Mouse (Mus musculus): Measurements from ENCODE around the gene Tgm2. TPM values are rescaled to one million over a fixed set of nuclear protein-coding genes. Genes with fewer than 3 reads are reported as not detected.

Gene Tgm2
- polyA plus RNA-seq, 1 experiment from 2014 or later, result 67.7 TPM

- H3K4me2 ChIP-seq, result peak overlapping the region; percentile 81
- peak overlapping the region; percentile 97 for H3K27ac ChIP-seq (replicated peaks)
- H3K9ac ChIP-seq, result peak overlapping the region; percentile 58
- WGBS (ENCODE audit: insufficient replicate concordance), result 56% methylated on average over 7 of the region's 7 CpGs
- no peak for ATAC-seq (ENCODE audit: insufficient read depth)
- H3K4me3 ChIP-seq (replicated peaks), result peak overlapping the region; percentile 90
- no peaks in the 10 kb centered on the region for H3K27me3 ChIP-seq
- H3K4me1 ChIP-seq (replicated peaks), result peaks cover 79% of the 10 kb centered on the region
- H3K36me3 ChIP-seq (replicated peaks), result peaks cover 73% of the 10 kb centered on the region
- no peaks in the 10 kb centered on the region for H3K9me3 ChIP-seq (replicated peaks)
Observed at GRCm38 (mm10) chr2:158141271-158141670, 5.0 kb downstream of the Tgm2 start.

- H3K36me3 ChIP-seq (replicated peaks), result peaks cover 79% of the 10 kb centered on the region
- 0 out of 2 replicates have a peak overlapping the region, but pooled peaks have one; percentile 90 for H3K4me3 ChIP-seq (replicated peaks)
- peak overlapping the region; percentile 81 for H3K4me2 ChIP-seq
- peak overlapping the region; percentile 58; the same call in 1 of the 2 replicates for H3K9ac ChIP-seq
- peak overlapping the region; percentile 97 for H3K27ac ChIP-seq (replicated peaks)
- WGBS (ENCODE audit: insufficient replicate concordance), result 69% methylated on average over 5 of the region's 5 CpGs
- H3K4me1 ChIP-seq (replicated peaks), result peaks cover 85% of the 10 kb centered on the region
- no peaks in the 10 kb centered on the region for H3K9me3 ChIP-seq (replicated peaks)
- ATAC-seq (ENCODE audit: insufficient read depth), result no peak
- H3K27me3 ChIP-seq, result no peaks in the 10 kb centered on the region
Observed at GRCm38 (mm10) chr2:158140664-158141063, 5.6 kb downstream of the Tgm2 start.

- H3K27ac ChIP-seq (replicated peaks), result peak overlapping the region; percentile 97; the same call in 1 of the 2 replicates
- 51% methylated on average over 7 of the region's 7 CpGs for WGBS (ENCODE audit: insufficient replicate concordance)
Observed at GRCm38 (mm10) chr2:158139628-158140027, 6.6 kb downstream of the Tgm2 start.

GRCm38 (mm10) chr2:158138778-158139177, 7.5 kb downstream of the Tgm2 start:
- no peaks in the 10 kb centered on the region for H3K27me3 ChIP-seq
- H3K27ac ChIP-seq (replicated peaks), result 0 out of 2 replicates have a peak overlapping the region, but pooled peaks have one; percentile 97
- no peaks in the 10 kb centered on the region for H3K9me3 ChIP-seq (replicated peaks)
- H3K4me1 ChIP-seq (replicated peaks), result peaks cover 83% of the 10 kb centered on the region
- WGBS (ENCODE audit: insufficient replicate concordance), result 88% methylated on average over 9 of the region's 9 CpGs
- H3K4me2 ChIP-seq, result no peak overlapping the region
- H3K4me3 ChIP-seq (replicated peaks), result no peak overlapping the region
- no peak for ATAC-seq (ENCODE audit: insufficient read depth)
- peaks cover 98% of the 10 kb centered on the region for H3K36me3 ChIP-seq (replicated peaks)
- no peak overlapping the region for H3K9ac ChIP-seq

More at GRCm38 (mm10) chr2:158139628-158140027, 6.6 kb downstream of the Tgm2 start:
- no peak for ATAC-seq (ENCODE audit: insufficient read depth)
- Histone ChIP-seq H3K36me3 (replicated peaks) (peaks cover 89% of the 10 kb centered on the region), H3K4me1 (replicated peaks) (peaks cover 85% of the 10 kb centered on the region), H3K4me3 (replicated peaks) (no peak overlapping the region), H3K9ac (peak overlapping the region; percentile 14), H3K4me2 (peak overlapping the region; percentile 81; the same call in 1 of the 2 replicates), H3K9me3 (replicated peaks) (no peaks in the 10 kb centered on the region), H3K27me3 (no peaks in the 10 kb centered on the region)

- Histone ChIP-seq H3K36me3 (replicated peaks) (peaks cover 100% of the 10 kb centered on the region), H3K9ac (no peak overlapping the region), H3K27me3 (no peaks in the 10 kb centered on the region), H3K27ac (replicated peaks) (0 out of 2 replicates have a peak overlapping the region, but pooled peaks have one; percentile 1), H3K4me2 (no peak overlapping the region), H3K4me3 (replicated peaks) (no peak overlapping the region), H3K4me1 (replicated peaks) (peaks cover 83% of the 10 kb centered on the region), H3K9me3 (replicated peaks) (no peaks in the 10 kb centered on the region)
- no peak for ATAC-seq (ENCODE audit: insufficient read depth)
- 89% methylated on average over 12 of the region's 12 CpGs for WGBS (ENCODE audit: insufficient replicate concordance)
Observed at GRCm38 (mm10) chr2:158137771-158138170, 8.5 kb downstream of the Tgm2 start.

- Histone ChIP-seq H3K9me3 (replicated peaks) (no peaks in the 10 kb centered on the region), H3K27ac (replicated peaks) (peak overlapping the region; percentile 38; the same call in 1 of the 2 replicates), H3K9ac (no peak overlapping the region), H3K4me1 (replicated peaks) (peaks cover 69% of the 10 kb centered on the region), H3K36me3 (replicated peaks) (peaks cover 100% of the 10 kb centered on the region), H3K27me3 (no peaks in the 10 kb centered on the region), H3K4me2 (no peak overlapping the region), H3K4me3 (replicated peaks) (no peak overlapping the region)
- no peak for ATAC-seq (ENCODE audit: insufficient read depth)
- WGBS (ENCODE audit: insufficient replicate concordance), result 64% methylated on average over 7 of the region's 7 CpGs
Observed at GRCm38 (mm10) chr2:158136205-158136604, 10.0 kb downstream of the Tgm2 start.

GRCm38 (mm10) chr2:158133050-158133449, 13.2 kb downstream of the Tgm2 start:
- WGBS (ENCODE audit: insufficient replicate concordance), result 36% methylated on average over 6 of the region's 6 CpGs
- H3K27me3 ChIP-seq, result no peaks in the 10 kb centered on the region
- no peak overlapping the region for H3K9ac ChIP-seq
- H3K9me3 ChIP-seq (replicated peaks), result no peaks in the 10 kb centered on the region
- peaks cover 100% of the 10 kb centered on the region for H3K36me3 ChIP-seq (replicated peaks)
- no peak overlapping the region for H3K4me3 ChIP-seq (replicated peaks)
- no peak overlapping the region for H3K4me2 ChIP-seq
- no peak for ATAC-seq (ENCODE audit: insufficient read depth)
- H3K27ac ChIP-seq (replicated peaks), result no peak overlapping the region; the same call in 1 of the 2 replicates
- H3K4me1 ChIP-seq (replicated peaks), result peaks cover 62% of the 10 kb centered on the region

GRCm38 (mm10) chr2:158132320-158132719, 13.9 kb downstream of the Tgm2 start:
- no peak for ATAC-seq (ENCODE audit: insufficient read depth)
- Histone ChIP-seq H3K9ac (no peak overlapping the region), H3K27ac (replicated peaks) (no peak overlapping the region; the same call in 1 of the 2 replicates), H3K36me3 (replicated peaks) (peaks cover 100% of the 10 kb centered on the region), H3K4me2 (no peak overlapping the region), H3K27me3 (no peaks in the 10 kb centered on the region), H3K9me3 (replicated peaks) (no peaks in the 10 kb centered on the region), H3K4me1 (replicated peaks) (peaks cover 62% of the 10 kb centered on the region), H3K4me3 (replicated peaks) (no peak overlapping the region)
- 89% methylated on average over 10 of the region's 10 CpGs for WGBS (ENCODE audit: insufficient replicate concordance)

- Histone ChIP-seq H3K4me2 (no peak overlapping the region), H3K4me3 (replicated peaks) (no peak overlapping the region), H3K27me3 (no peaks in the 10 kb centered on the region), H3K4me1 (replicated peaks) (peaks cover 56% of the 10 kb centered on the region), H3K36me3 (replicated peaks) (peaks cover 100% of the 10 kb centered on the region), H3K9me3 (replicated peaks) (no peaks in the 10 kb centered on the region), H3K9ac (no peak overlapping the region), H3K27ac (replicated peaks) (no peak overlapping the region)
- 87% methylated on average over 13 of the region's 13 CpGs for WGBS (ENCODE audit: insufficient replicate concordance)
- ATAC-seq (ENCODE audit: insufficient read depth), result no peak
Observed at GRCm38 (mm10) chr2:158131197-158131835, 14.9 kb downstream of the Tgm2 start.

- H3K9ac ChIP-seq, result no peak overlapping the region
- no peak overlapping the region for H3K4me2 ChIP-seq
- H3K27ac ChIP-seq (replicated peaks), result peak overlapping the region; percentile 41; the same call in 1 of the 2 replicates
- no peaks in the 10 kb centered on the region for H3K27me3 ChIP-seq
- no peaks in the 10 kb centered on the region for H3K9me3 ChIP-seq (replicated peaks)
- H3K4me1 ChIP-seq (replicated peaks), result peaks cover 48% of the 10 kb centered on the region
- WGBS (ENCODE audit: insufficient replicate concordance), result 66% methylated on average over 5 of the region's 5 CpGs
- H3K4me3 ChIP-seq (replicated peaks), result no peak overlapping the region
- H3K36me3 ChIP-seq (replicated peaks), result peaks cover 100% of the 10 kb centered on the region
- peak; percentile 30; the same call in 1 of the 2 replicates for ATAC-seq (ENCODE audit: insufficient read depth)
Observed at GRCm38 (mm10) chr2:158130391-158130986, 15.7 kb downstream of the Tgm2 start.

GRCm38 (mm10) chr2:158129291-158130002, 16.8 kb downstream of the Tgm2 start:
- Histone ChIP-seq H3K27me3 (no peaks in the 10 kb centered on the region), H3K4me3 (replicated peaks) (no peak overlapping the region), H3K27ac (replicated peaks) (no peak overlapping the region), H3K9me3 (replicated peaks) (no peaks in the 10 kb centered on the region), H3K4me1 (replicated peaks) (peaks cover 39% of the 10 kb centered on the region), H3K36me3 (replicated peaks) (peaks cover 100% of the 10 kb centered on the region), H3K4me2 (no peak overlapping the region), H3K9ac (no peak overlapping the region)
- ATAC-seq (ENCODE audit: insufficient read depth), result no peak
- 83% methylated on average over 16 of the region's 16 CpGs for WGBS (ENCODE audit: insufficient replicate concordance)
